Mouse (Mus musculus) heart, adult 9 months (tissue): ENCODE data around the gene Ugt1a7c.

ENCODE experiments used
- DNase-seq, 2 experiments: peaks; one replicate each; pipeline ENCODE4 v3.0.0; 2022; ENCODE audit warnings: low spot score in 2 of 2

The Ugt1a7c gene

GRCm38 (mm10) chr1:88195687-88196086 lies 100.8 kb downstream of the Ugt1a7c start:
- DNase-seq = no peak

- DNase-seq = no peak
These were observed 102.6 kb downstream of the Ugt1a7c start for GRCm38 (mm10) chr1:88197443-88197842.

- DNase-seq = no peak
These were observed 105.1 kb downstream of the Ugt1a7c start for GRCm38 (mm10) chr1:88199996-88200395.

- DNase-seq = no peak
These were observed 105.6 kb downstream of the Ugt1a7c start, which contains the start of gene Ugt1a2 for GRCm38 (mm10) chr1:88200456-88200855. Gene Ugt1a2, plus strand, starts transcription at chr1:88200601.

- DNase-seq = peak; percentile 26 to 53
These were observed 110.5 kb downstream of the Ugt1a7c start, which contains the start of gene Dnajb3 for GRCm38 (mm10) chr1:88205294-88205922. Gene Dnajb3, minus strand, starts transcription at chr1:88205782.

GRCm38 (mm10) chr1:88206843-88207479 lies 112.1 kb downstream of the Ugt1a7c start:
- DNase-seq = no peak

GRCm38 (mm10) chr1:88211812-88212211 lies 117.0 kb downstream of the Ugt1a7c start, which contains the start of gene Ugt1a1:
Gene Ugt1a1, plus strand, starts transcription at chr1:88211959.
- DNase-seq = peak; percentile 1 to 2

- peak; percentile 3 to 6 for DNase-seq
These were observed 117.6 kb downstream of the Ugt1a7c start for GRCm38 (mm10) chr1:88212341-88213045.

- DNase-seq = peak; percentile 5
These were observed 118.2 kb downstream of the Ugt1a7c start for GRCm38 (mm10) chr1:88213061-88213460.

GRCm38 (mm10) chr1:88213766-88214461 lies 119.1 kb downstream of the Ugt1a7c start:
- DNase-seq = peak; percentile 7 to 8

GRCm38 (mm10) chr1:88214462-88214952 lies 119.6 kb downstream of the Ugt1a7c start:
- peak; percentile 10 to 12 for DNase-seq

- peak; percentile 3 to 4 for DNase-seq
These were observed 120.9 kb downstream of the Ugt1a7c start for GRCm38 (mm10) chr1:88215466-88216380.

- DNase-seq = no peak
These were observed 121.7 kb downstream of the Ugt1a7c start for GRCm38 (mm10) chr1:88216551-88216950.

GRCm38 (mm10) chr1:88217144-88217543 lies 122.3 kb downstream of the Ugt1a7c start:
- DNase-seq = peak; percentile 5 to 12

GRCm38 (mm10) chr1:88217576-88217975 lies 122.7 kb downstream of the Ugt1a7c start:
- DNase-seq = peak in 1 of 2 experiments; percentile 2

- DNase-seq = peak; percentile 6 to 15
These were observed 123.2 kb downstream of the Ugt1a7c start for GRCm38 (mm10) chr1:88218051-88218450.

- peak in 1 of 2 experiments; percentile 4 for DNase-seq
These were observed 123.7 kb downstream of the Ugt1a7c start for GRCm38 (mm10) chr1:88218591-88218990.

- peak; percentile 4 to 12 for DNase-seq
These were observed 124.2 kb downstream of the Ugt1a7c start for GRCm38 (mm10) chr1:88219054-88219453.

GRCm38 (mm10) chr1:88220336-88220735 lies 125.5 kb downstream of the Ugt1a7c start:
- DNase-seq = peak; percentile 10 to 14

GRCm38 (mm10) chr1:88222216-88222615 lies 127.4 kb downstream of the Ugt1a7c start:
- DNase-seq = no peak
